Mouse (Mus musculus) ES-E14 (cell line): ENCODE results near the gene Minos1.

Experiments
- CHD2 ChIP-seq: IDR thresholded peaks from 2 replicates; pipeline ENCODE4 v1.6.1; 2014; ENCODE audit warnings: mild to moderate bottlenecking, low read depth, low read length, inconsistent platforms
- HCFC1 ChIP-seq: IDR thresholded peaks from 2 replicates; pipeline ENCODE4 v1.6.1; 2012; ENCODE audit warnings: low read length, inconsistent platforms, borderline replicate concordance; ENCODE audit not compliant: insufficient read depth
- MAFK ChIP-seq: IDR thresholded peaks from 2 replicates; pipeline ENCODE4 v1.6.1; 2014; ENCODE audit warnings: mild to moderate bottlenecking, low read depth, low read length, inconsistent platforms; ENCODE audit not compliant: insufficient read depth
- ZC3H11A ChIP-seq: IDR thresholded peaks from 2 replicates; pipeline ENCODE4 v1.6.1; 2012; ENCODE audit warnings: low read depth, mild to moderate bottlenecking, inconsistent platforms, low read length, borderline replicate concordance
- ZNF384 ChIP-seq: IDR thresholded peaks from 2 replicates; pipeline ENCODE4 v1.6.1; 2012; ENCODE audit warnings: low read depth, low read length, inconsistent platforms

GRCm38 (mm10) chr4:139140267-139140666, 9.4 kb upstream of the Minos1 start:
- TF ChIP-seq CHD2 (no peak), HCFC1 (no peak), ZC3H11A (no peak), MAFK (no peak), ZNF384 (no peak)
